Mouse (Mus musculus) urinary bladder, adult 2 months (tissue): ENCODE measurements around the gene St6galnac1. TPM values are rescaled to one million over a fixed set of nuclear protein-coding genes. Genes with fewer than 3 reads are reported as not detected.
A peak's percentile ranks its signal among the peaks of the same experiment; 100 is the strongest.
"Not testable (repeated sequence)": the region's sequence is repeated elsewhere in the genome, so short reads cannot be mapped to it uniquely, and the experiment has no call there.

ENCODE experiments used
- DNase-seq: peaks from one replicate; pipeline ENCODE4 v3.0.0; 2022; ENCODE audit warnings: low spot score
- polyA plus RNA-seq: library from polyadenylated mRNA; depleted of rRNA; stranded (reverse); fragments of >200 nt; gene quantifications from 2 replicates; pipeline ENCODE4 v1.2.3, GENCODE M21; 2012; rRNA removed

St6galnac1 gene
- 0.03 TPM in 1 of 2 replicates, not detected in the other for polyA plus RNA-seq

- no peak for DNase-seq
Measured at GRCm38 (mm10) chr11:116775407-116775806, at the start of gene St6galnac1. Gene St6galnac1, minus strand, starts transcription at chr11:116775507.

GRCm38 (mm10) chr11:116823885-116824284, 48.6 kb upstream of the St6galnac1 start:
- DNase-seq, result not testable (repeated sequence)

GRCm38 (mm10) chr11:116823255-116823654, 47.9 kb upstream of the St6galnac1 start:
- no peak for DNase-seq

GRCm38 (mm10) chr11:116822626-116823025, 47.3 kb upstream of the St6galnac1 start:
- DNase-seq, result no peak

- no peak for DNase-seq
Measured at GRCm38 (mm10) chr11:116822215-116822614, 46.9 kb upstream of the St6galnac1 start.

GRCm38 (mm10) chr11:116821057-116821940, 46.0 kb upstream of the St6galnac1 start:
- no peak for DNase-seq

- DNase-seq, result no peak
Measured at GRCm38 (mm10) chr11:116819932-116820593, 44.8 kb upstream of the St6galnac1 start.

- DNase-seq, result no peak
Measured at GRCm38 (mm10) chr11:116818722-116819121, 43.4 kb upstream of the St6galnac1 start.

- no peak for DNase-seq
Measured at GRCm38 (mm10) chr11:116817567-116817966, 42.3 kb upstream of the St6galnac1 start.

GRCm38 (mm10) chr11:116816769-116817168, 41.5 kb upstream of the St6galnac1 start:
- no peak for DNase-seq

- DNase-seq, result no peak
Measured at GRCm38 (mm10) chr11:116814884-116815415, 39.6 kb upstream of the St6galnac1 start.

GRCm38 (mm10) chr11:116814076-116814883, 39.0 kb upstream of the St6galnac1 start:
- DNase-seq, result no peak

GRCm38 (mm10) chr11:116813610-116814009, 38.3 kb upstream of the St6galnac1 start:
- DNase-seq, result no peak

GRCm38 (mm10) chr11:116812793-116813529, 37.7 kb upstream of the St6galnac1 start:
- DNase-seq, result no peak

GRCm38 (mm10) chr11:116810983-116811901, 35.9 kb upstream of the St6galnac1 start:
- DNase-seq, result no peak

- no peak for DNase-seq
Measured at GRCm38 (mm10) chr11:116810528-116810927, 35.2 kb upstream of the St6galnac1 start.

GRCm38 (mm10) chr11:116809520-116809919, 34.2 kb upstream of the St6galnac1 start:
- DNase-seq, result no peak

- DNase-seq, result no peak
Measured at GRCm38 (mm10) chr11:116808811-116809395, 33.6 kb upstream of the St6galnac1 start.

- DNase-seq, result peak; percentile 66
Measured at GRCm38 (mm10) chr11:116807938-116808606, 32.8 kb upstream of the St6galnac1 start.
